ENCODE assay signal across 25 mouse cellular contexts in genomic region chr10:30629977-30630376, GRCm38 (mm10).
"Had no signal": no experiment of that assay in that cellular context is flagged by ENCODE, and none has a peak within 500 bp of the region (broad histone marks: within the 10 kb centered on the region; RNA-seq: fewer than 3 reads in every experiment).

No protein-coding gene starts in this region.

- H3K27ac ChIP-seq: embryonic facial prominence, embryonic 10.5 days; embryonic facial prominence, embryonic 12.5 days; embryonic facial prominence, embryonic 13.5 days; embryonic facial prominence, embryonic 15.5 days; forebrain, embryonic 10.5 days; forebrain, embryonic 12.5 days; forebrain, embryonic 13.5 days; forebrain, embryonic 15.5 days; gastrocnemius, adult 2 months; heart, adult 2 months; heart, embryonic 10.5 days had no signal

- H3K4me3 ChIP-seq: embryonic facial prominence, embryonic 10.5 days; embryonic facial prominence, embryonic 12.5 days; embryonic facial prominence, embryonic 13.5 days; embryonic facial prominence, embryonic 15.5 days; erythroblast, embryonic 14.5 days; forebrain, embryonic 10.5 days; forebrain, embryonic 12.5 days; forebrain, embryonic 13.5 days; forebrain, embryonic 15.5 days; gastrocnemius, adult 2 months; heart, adult 2 months; heart, embryonic 10.5 days had no signal

- H3K27me3 ChIP-seq: embryonic facial prominence, embryonic 12.5 days; embryonic facial prominence, embryonic 13.5 days; embryonic facial prominence, embryonic 15.5 days; forebrain, embryonic 12.5 days; forebrain, embryonic 13.5 days; forebrain, embryonic 15.5 days had no signal

- H3K36me3 ChIP-seq: embryonic facial prominence, embryonic 10.5 days; embryonic facial prominence, embryonic 12.5 days; embryonic facial prominence, embryonic 13.5 days; embryonic facial prominence, embryonic 15.5 days; forebrain, embryonic 10.5 days; forebrain, embryonic 12.5 days; forebrain, embryonic 15.5 days; heart, embryonic 10.5 days had no signal

- H3K4me1 ChIP-seq: embryonic facial prominence, embryonic 10.5 days; embryonic facial prominence, embryonic 12.5 days; embryonic facial prominence, embryonic 13.5 days; embryonic facial prominence, embryonic 15.5 days; forebrain, embryonic 10.5 days; forebrain, embryonic 12.5 days; forebrain, embryonic 13.5 days; forebrain, embryonic 15.5 days; heart, embryonic 10.5 days had no signal

- H3K9me3 ChIP-seq: embryonic facial prominence, embryonic 10.5 days; embryonic facial prominence, embryonic 12.5 days; embryonic facial prominence, embryonic 13.5 days; embryonic facial prominence, embryonic 15.5 days; forebrain, embryonic 10.5 days; forebrain, embryonic 12.5 days; forebrain, embryonic 13.5 days; forebrain, embryonic 15.5 days; heart, embryonic 10.5 days had no signal

- H3K9ac ChIP-seq: embryonic facial prominence, embryonic 12.5 days; embryonic facial prominence, embryonic 13.5 days; embryonic facial prominence, embryonic 15.5 days; forebrain, embryonic 12.5 days; forebrain, embryonic 13.5 days; forebrain, embryonic 15.5 days; forebrain, postnatal 0 days had no signal

- DNase-seq: cerebellum, adult 9-11 months; cerebellum, postnatal 10 days; cerebellum, postnatal 14 days; cerebellum, postnatal 25 days; cerebellum, postnatal 36 days; embryo, embryonic 11 days; forebrain, postnatal 0 days; gastrocnemius, adult 2 months; gastrocnemius, postnatal 10 days; gastrocnemius, postnatal 14 days; gastrocnemius, postnatal 25 days; gastrocnemius, postnatal 36 days; heart, adult 11 months; heart, adult 18-20 months; heart, adult 2 months had no signal
